Mouse (Mus musculus): ENCODE data around the gene Reln.
A peak's percentile ranks its signal among the peaks of the same experiment; 100 is the strongest.

Gene Reln

GRCm38 (mm10) chr5:22208311-22209021, 136.0 kb downstream of the Reln start:
- no peak for DNase-seq

GRCm38 (mm10) chr5:22197926-22198325, 146.6 kb downstream of the Reln start:
- no peak for DNase-seq

- no peak for DNase-seq
Observed at GRCm38 (mm10) chr5:22196891-22197290, 147.6 kb downstream of the Reln start.

- no peak for DNase-seq
Observed at GRCm38 (mm10) chr5:22196476-22196875, 148.0 kb downstream of the Reln start.

DNA sequence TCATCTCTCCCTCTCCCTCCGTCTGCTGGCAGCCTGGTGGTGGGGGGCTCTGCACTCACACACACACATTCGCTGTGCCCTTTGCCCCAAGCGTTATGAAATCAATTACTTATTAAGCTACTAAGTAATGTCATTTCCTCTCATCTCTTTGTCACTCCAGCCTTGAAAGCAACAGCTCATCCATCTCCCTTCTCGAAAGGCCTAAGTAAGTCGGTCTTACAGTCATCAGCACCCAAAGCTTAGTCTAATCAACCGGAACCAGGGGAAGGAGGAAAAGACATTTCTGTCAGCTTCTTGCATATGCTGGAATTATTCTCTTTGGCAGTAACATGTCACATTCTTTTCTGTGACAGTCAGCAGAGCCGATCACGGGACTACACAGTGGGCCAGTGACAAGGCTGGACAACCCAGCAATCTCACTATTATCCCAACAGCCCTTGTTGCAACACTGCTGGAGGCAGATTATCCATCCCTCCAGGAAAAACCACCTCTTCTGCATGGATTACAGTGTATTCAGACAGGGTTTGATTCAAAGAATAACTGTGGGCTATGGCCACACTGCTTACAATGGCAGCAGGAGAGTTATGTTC, 149.1 kb downstream of the Reln start:
- DNase-seq = no peak

GRCm38 (mm10) chr5:22191784-22192183, 152.7 kb downstream of the Reln start:
- no peak for DNase-seq

DNA sequence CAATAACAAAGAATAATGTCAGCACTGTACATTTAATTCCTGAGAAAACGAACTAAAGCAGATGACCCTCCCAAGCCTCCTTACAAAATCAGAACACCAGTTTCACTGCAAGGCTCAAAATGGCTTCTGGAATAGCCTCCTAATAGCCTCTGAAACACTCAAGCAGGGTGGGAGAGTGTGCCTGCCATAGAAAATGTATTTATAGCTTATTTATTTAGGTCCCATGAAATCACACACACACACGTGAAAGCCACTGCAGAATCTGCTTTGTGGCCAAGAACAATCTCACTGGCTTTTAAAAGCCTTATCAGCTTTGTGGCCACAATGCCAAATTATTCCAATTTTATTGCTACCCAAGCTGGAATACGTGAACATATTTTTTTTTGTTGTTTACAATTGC, 154.2 kb downstream of the Reln start:
- no peak for DNase-seq

GRCm38 (mm10) chr5:22187599-22187998, 156.9 kb downstream of the Reln start:
- DNase-seq = no peak

DNA sequence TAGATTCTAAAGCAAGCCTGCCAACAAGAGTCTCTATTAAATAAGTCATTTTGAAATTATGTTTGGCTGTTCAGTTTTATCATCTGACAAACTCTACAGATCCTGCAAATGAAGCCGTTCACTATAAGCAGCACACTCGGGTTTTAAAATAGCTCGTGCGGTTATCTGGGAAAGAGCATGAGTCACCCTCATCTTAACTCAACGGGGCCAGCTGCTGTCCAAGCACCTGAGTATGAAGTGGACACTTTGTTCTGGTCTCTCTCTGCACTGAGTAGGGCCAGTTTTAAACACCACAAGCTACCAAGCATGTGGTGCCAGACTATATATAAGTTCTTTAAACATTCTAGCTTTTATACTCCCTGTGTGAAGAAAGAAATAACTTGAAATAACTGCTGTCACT, 168.0 kb downstream of the Reln start:
- DNase-seq = no peak

DNA sequence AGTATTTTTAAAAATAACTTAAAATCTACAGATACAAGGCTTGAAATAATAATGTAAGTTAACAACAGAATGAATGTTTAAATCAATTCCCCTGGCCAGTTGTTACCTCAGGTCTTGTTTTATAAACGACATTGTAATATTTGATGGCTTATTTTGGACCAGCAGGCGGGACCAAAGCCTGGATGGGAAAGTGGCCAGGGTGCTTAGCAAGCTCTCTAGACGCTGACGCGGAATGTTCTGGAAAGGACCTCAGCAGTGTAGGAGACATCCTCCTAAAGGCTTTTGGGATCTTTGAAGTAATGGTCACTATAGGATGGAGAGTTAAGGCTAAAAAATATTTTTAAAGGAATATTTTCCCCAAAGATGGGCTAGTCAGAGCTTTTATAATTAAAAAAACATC, 173.2 kb downstream of the Reln start:
- DNase-seq = peak; percentile 54 to 58

GRCm38 (mm10) chr5:22164060-22164934, 180.2 kb downstream of the Reln start:
- no peak for DNase-seq

DNA sequence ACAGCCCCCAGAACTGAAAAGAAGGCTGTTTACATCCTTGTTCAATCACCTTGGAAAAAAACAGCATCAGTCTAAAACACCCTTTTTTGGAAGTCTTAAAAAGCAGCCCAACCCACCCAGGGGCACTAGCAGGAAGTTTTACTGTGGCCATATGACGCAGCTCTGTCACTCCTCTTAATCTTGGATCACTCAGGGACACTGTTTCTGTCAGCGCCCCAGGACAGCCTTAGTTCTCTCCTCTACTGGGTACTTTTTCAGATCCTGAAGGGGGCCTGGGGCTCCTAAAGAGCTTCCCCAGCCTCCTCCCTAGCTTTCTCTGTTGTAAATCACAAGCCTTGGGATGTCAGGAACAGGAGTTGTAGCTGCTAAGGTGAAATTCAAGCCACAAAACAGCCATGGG, 183.6 kb downstream of the Reln start:
- DNase-seq = no peak

- no peak for DNase-seq
Observed at GRCm38 (mm10) chr5:22158754-22159153, 185.7 kb downstream of the Reln start.

DNA sequence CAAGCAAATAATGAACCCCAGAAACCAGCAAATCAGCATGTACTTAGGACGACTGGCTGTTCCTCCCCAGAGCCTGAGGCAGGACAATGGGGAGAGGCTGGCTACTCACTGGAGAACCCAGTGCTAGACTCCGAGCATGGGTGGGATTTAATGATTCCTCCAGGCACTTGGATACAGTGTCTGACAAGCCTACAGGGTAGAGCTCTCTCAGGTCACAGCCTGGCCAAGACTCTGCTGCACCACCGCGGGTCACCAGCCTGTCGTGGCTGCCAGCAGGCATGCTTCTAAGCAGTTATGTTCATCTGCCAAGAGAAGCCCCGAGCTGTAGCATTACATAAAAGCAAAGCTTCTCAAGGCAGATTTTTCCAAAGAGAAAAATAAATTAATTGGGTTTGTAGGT, 190.9 kb downstream of the Reln start:
- DNase-seq = peak; percentile 78 to 88

- DNase-seq = no peak
Observed at GRCm38 (mm10) chr5:22141821-22142220, 202.7 kb downstream of the Reln start.

- DNase-seq = no peak
Observed at GRCm38 (mm10) chr5:22139015-22139414, 205.5 kb downstream of the Reln start.

GRCm38 (mm10) chr5:22134402-22134801, 210.1 kb downstream of the Reln start:
- no peak for DNase-seq

- peak; percentile 58 to 76 for DNase-seq
Observed at GRCm38 (mm10) chr5:22131730-22132522, 212.6 kb downstream of the Reln start.

GRCm38 (mm10) chr5:22127583-22127982, 216.9 kb downstream of the Reln start:
- peak; percentile 35 to 79 for DNase-seq

DNA sequence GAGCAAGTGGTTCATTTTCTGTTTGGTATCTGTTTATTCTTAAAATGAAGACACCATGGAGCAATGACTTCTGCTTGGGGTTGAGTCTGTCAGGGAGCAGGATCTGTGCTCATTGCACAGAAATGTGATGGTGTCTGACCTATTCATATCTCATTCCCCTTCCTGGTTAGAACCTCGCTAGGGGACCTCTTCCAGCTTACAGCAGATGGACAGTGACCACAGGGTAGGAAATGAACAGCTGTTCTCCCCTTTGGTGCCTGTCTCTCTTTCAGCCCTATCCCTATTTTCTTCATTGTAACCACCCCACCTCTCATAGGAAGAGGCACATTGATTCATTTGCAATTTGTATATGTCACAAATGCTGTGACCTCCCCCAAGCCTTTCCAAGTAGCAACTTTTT, 225.2 kb downstream of the Reln start:
- DNase-seq = peak; percentile 32 to 64

GRCm38 (mm10) chr5:22118456-22118855, 226.0 kb downstream of the Reln start:
- DNase-seq = peak; percentile 67 to 79

- no peak for DNase-seq
Observed at GRCm38 (mm10) chr5:22116922-22117321, 227.6 kb downstream of the Reln start.
